Mouse (Mus musculus) heart, embryonic 15.5 days (tissue): ENCODE data around the gene Gm21822. TPM values are rescaled to one million over a fixed set of nuclear protein-coding genes. Genes with fewer than 3 reads are reported as not detected.
"Not testable (repeated sequence)": the region's sequence is repeated elsewhere in the genome, so short reads cannot be mapped to it uniquely, and the experiment has no call there.

ENCODE experiments used
- ATAC-seq: fragments of 200-750 bp; cut with Nextera tagmentation; replicated peaks from 2 replicates; pipeline ENCODE4 v1.8.0; 2017; ENCODE audit warnings: low read depth, moderate TSS enrichment; ENCODE audit not compliant: insufficient number of reproducible peaks, insufficient read depth, low FRiP score
- H3K27ac ChIP-seq: fragments of 300-500 bp; sonication (generic); 2 replicates; pipeline ENCODE4 v1.5.1; 2015; ENCODE audit warnings: mild to moderate bottlenecking, inconsistent platforms
- H3K27me3 ChIP-seq: fragments of 300-500 bp; sonication (generic); 2 replicates; pipeline ENCODE4 v1.6.1; 2015; ENCODE audit warnings: inconsistent platforms
- H3K36me3 ChIP-seq: fragments of 300-500 bp; sonication (generic); 2 replicates; pipeline ENCODE4 v1.6.1; 2015; ENCODE audit warnings: mild to moderate bottlenecking, inconsistent platforms
- H3K4me1 ChIP-seq: fragments of 300-500 bp; sonication (generic); replicated peaks from 2 replicates; pipeline ENCODE4 v1.6.1; 2015; ENCODE audit warnings: inconsistent platforms
- H3K4me2 ChIP-seq: fragments of 300-500 bp; sonication (generic); 2 replicates; pipeline ENCODE4 v1.6.1; 2015; ENCODE audit warnings: inconsistent platforms, mild to moderate bottlenecking, moderate library complexity
- H3K4me3 ChIP-seq: fragments of 300-500 bp; sonication (generic); 2 replicates; pipeline ENCODE4 v1.5.1; 2015; ENCODE audit warnings: mild to moderate bottlenecking, inconsistent platforms
- H3K9ac ChIP-seq: fragments of 300-500 bp; sonication (generic); 2 replicates; pipeline ENCODE4 v1.6.1; 2015; ENCODE audit warnings: mild to moderate bottlenecking, inconsistent platforms
- H3K9me3 ChIP-seq: fragments of 300-500 bp; sonication (generic); replicated peaks from 2 replicates; pipeline ENCODE4 v1.6.1; 2016; ENCODE audit warnings: inconsistent platforms
- WGBS: fragments of 180-500 bp; shearing (Covaris S2); methylation state at CpG from one replicate; pipeline ENCODE4 v1.1.7; 2015; ENCODE audit warnings: mixed read lengths; 5-methylcytosine and 5-hydroxymethylcytosine counted together
- polyA plus RNA-seq: library from polyadenylated mRNA; unstranded; fragments of >200 nt; fragmentation: Nextera tagmentation; extraction: Ambion mirVana; gene quantifications from 2 replicates; pipeline ENCODE4 v1.2.1, GENCODE M21; 2015

Gene Gm21822
- polyA plus RNA-seq, result not detected in 2 replicates

DNA sequence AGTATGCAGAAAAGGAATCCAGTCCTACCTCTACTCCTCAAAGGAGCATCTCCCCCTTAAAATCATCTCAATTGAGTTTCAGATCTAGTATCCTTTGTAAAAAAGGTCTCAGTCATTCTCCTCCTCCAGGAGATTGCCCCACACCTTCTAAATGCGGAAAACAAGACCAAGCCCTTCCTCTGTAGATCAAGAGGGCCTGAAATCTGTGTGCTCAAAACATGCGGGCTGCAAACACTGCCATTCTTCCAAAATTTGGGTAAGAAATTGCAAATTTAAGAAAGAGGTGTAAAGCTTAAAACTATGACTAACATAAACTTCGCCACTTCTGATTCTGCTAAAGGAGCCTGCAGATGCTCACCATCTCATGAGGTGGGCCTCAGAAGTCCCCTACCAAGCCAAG, at the start of gene Gm21822:
Gene Gm21822 (plus strand): TSS at position 301 of the 400 bp plus-strand sequence.
- H3K9me3 ChIP-seq, H3K27ac ChIP-seq, ATAC-seq, H3K36me3 ChIP-seq, H3K4me1 ChIP-seq, H3K9ac ChIP-seq, H3K4me3 ChIP-seq, H3K4me2 ChIP-seq, H3K27me3 ChIP-seq: not testable (repeated sequence)
- no CpG with 5 or more reads among the region's 3 CpGs for WGBS
